Mouse (Mus musculus): ENCODE measurements around the gene Map4k4.

Gene Map4k4

GRCm38 (mm10) chr1:39936332-39936802, 35.7 kb downstream of the Map4k4 start:
- peak; percentile 82 for DNase-seq (ENCODE audit: low spot score)

- DNase-seq (ENCODE audit: low spot score) = no peak
These were observed 36.2 kb downstream of the Map4k4 start for GRCm38 (mm10) chr1:39936934-39937333.

GRCm38 (mm10) chr1:39937609-39938008, 36.9 kb downstream of the Map4k4 start:
- DNase-seq (ENCODE audit: low spot score) = no peak

GRCm38 (mm10) chr1:39939401-39939800, 38.7 kb downstream of the Map4k4 start:
- no peak for DNase-seq (ENCODE audit: low spot score)

GRCm38 (mm10) chr1:39940342-39940741, 39.6 kb downstream of the Map4k4 start:
- no peak for DNase-seq (ENCODE audit: low spot score)

GRCm38 (mm10) chr1:39941237-39942179, 40.8 kb downstream of the Map4k4 start:
- no peak for DNase-seq (ENCODE audit: low spot score)

- DNase-seq (ENCODE audit: low spot score) = no peak
These were observed 42.2 kb downstream of the Map4k4 start for GRCm38 (mm10) chr1:39942935-39943334.

- no peak for DNase-seq (ENCODE audit: low spot score)
These were observed 43.7 kb downstream of the Map4k4 start for GRCm38 (mm10) chr1:39944306-39944971.

- DNase-seq (ENCODE audit: low spot score) = peak; percentile 72
These were observed 44.2 kb downstream of the Map4k4 start for GRCm38 (mm10) chr1:39944972-39945323.

GRCm38 (mm10) chr1:39946391-39946790, 45.7 kb downstream of the Map4k4 start:
- no peak for DNase-seq (ENCODE audit: low spot score)

GRCm38 (mm10) chr1:39947179-39947578, 46.5 kb downstream of the Map4k4 start:
- no peak for DNase-seq (ENCODE audit: low spot score)

GRCm38 (mm10) chr1:39947701-39948359, 47.1 kb downstream of the Map4k4 start:
- no peak for DNase-seq (ENCODE audit: low spot score)

- DNase-seq (ENCODE audit: low spot score) = no peak
These were observed 48.5 kb downstream of the Map4k4 start for GRCm38 (mm10) chr1:39949205-39949604.

- DNase-seq (ENCODE audit: low spot score) = peak; percentile 61
These were observed 49.2 kb downstream of the Map4k4 start for GRCm38 (mm10) chr1:39949790-39950462.

GRCm38 (mm10) chr1:39950590-39950989, 49.9 kb downstream of the Map4k4 start:
- no peak for DNase-seq (ENCODE audit: low spot score)

- DNase-seq (ENCODE audit: low spot score) = no peak
These were observed 53.9 kb downstream of the Map4k4 start for GRCm38 (mm10) chr1:39954652-39955051.

GRCm38 (mm10) chr1:39956712-39957111, 56.0 kb downstream of the Map4k4 start:
- no peak for DNase-seq (ENCODE audit: low spot score)

- DNase-seq (ENCODE audit: low spot score) = no peak
These were observed 57.3 kb downstream of the Map4k4 start for GRCm38 (mm10) chr1:39957981-39958380.

GRCm38 (mm10) chr1:39960623-39961022, 59.9 kb downstream of the Map4k4 start:
- no peak for DNase-seq (ENCODE audit: low spot score)

GRCm38 (mm10) chr1:39961113-39961512, 60.4 kb downstream of the Map4k4 start:
- DNase-seq (ENCODE audit: low spot score) = no peak

- no peak for DNase-seq (ENCODE audit: low spot score)
These were observed 61.6 kb downstream of the Map4k4 start for GRCm38 (mm10) chr1:39962321-39962720.

GRCm38 (mm10) chr1:39962840-39963239, 62.1 kb downstream of the Map4k4 start:
- no peak for DNase-seq (ENCODE audit: low spot score)

All from yolk sac, embryonic 10.5 days (tissue).